Mouse (Mus musculus) common myeloid progenitor, adult 5-6 weeks (primary cell): ENCODE data around the gene Mamdc4. TPM values are rescaled to one million over a fixed set of nuclear protein-coding genes. Genes with fewer than 3 reads are reported as not detected.

ENCODE experiments used
- ATAC-seq: replicated peaks from 2 replicates; pipeline ENCODE4 v1.8.0; 2016; ENCODE audit warnings: low read depth, mild to moderate bottlenecking, moderate TSS enrichment, inconsistent platforms; ENCODE audit not compliant: poor library complexity, severe bottlenecking
- total RNA-seq: library from RNA; stranded (forward); fragments of 200-1000, 187-1606 nt; gene quantifications from 2 replicates; pipeline ENCODE4 v1.2.3, GENCODE M21; 2017

Gene Mamdc4
- total RNA-seq, 1 experiment from 2014 or later, result 3.4 TPM

- ATAC-seq, result no peak
These were observed 8.9 kb upstream of the Mamdc4 start for GRCm38 (mm10) chr2:25583571-25583970.

GRCm38 (mm10) chr2:25583120-25583481 lies 8.5 kb upstream of the Mamdc4 start:
- ATAC-seq, result no peak

GRCm38 (mm10) chr2:25582466-25583119 lies 7.9 kb upstream of the Mamdc4 start:
- ATAC-seq, result peak; percentile 40

GRCm38 (mm10) chr2:25581901-25582301 lies 7.3 kb upstream of the Mamdc4 start:
- 0 out of 2 replicates have a peak, but pooled peaks have one; percentile 9 for ATAC-seq

- ATAC-seq, result peak; percentile 73
These were observed 6.7 kb upstream of the Mamdc4 start, which contains the start of gene Ajm1 for GRCm38 (mm10) chr2:25581294-25581864. Gene Ajm1 (minus strand): TSS chr2:25581757.

- no peak for ATAC-seq
These were observed 6.0 kb upstream of the Mamdc4 start for GRCm38 (mm10) chr2:25580621-25581101.

GRCm38 (mm10) chr2:25579737-25580460 lies 5.3 kb upstream of the Mamdc4 start:
- ATAC-seq, result no peak

GRCm38 (mm10) chr2:25578796-25579736 lies 4.4 kb upstream of the Mamdc4 start:
- ATAC-seq, result no peak

GRCm38 (mm10) chr2:25577951-25578795 lies 3.5 kb upstream of the Mamdc4 start:
- no peak for ATAC-seq

GRCm38 (mm10) chr2:25576965-25577891 lies 2.6 kb upstream of the Mamdc4 start:
- ATAC-seq, result no peak

- no peak for ATAC-seq
These were observed 1.6 kb upstream of the Mamdc4 start for GRCm38 (mm10) chr2:25576028-25576850.

GRCm38 (mm10) chr2:25575432-25576027 lies 885 bp upstream of the Mamdc4 start:
- 0 out of 2 replicates have a peak, but pooled peaks have one; percentile 13 for ATAC-seq

- ATAC-seq, result no peak
These were observed 509 bp downstream of the Mamdc4 start for GRCm38 (mm10) chr2:25574136-25574535.

- no peak for ATAC-seq
These were observed 1.6 kb downstream of the Mamdc4 start for GRCm38 (mm10) chr2:25573068-25573467.

- no peak for ATAC-seq
These were observed 3.4 kb downstream of the Mamdc4 start for GRCm38 (mm10) chr2:25571221-25571620.

- ATAC-seq, result no peak
These were observed 5.3 kb downstream of the Mamdc4 start for GRCm38 (mm10) chr2:25569323-25569722.

GRCm38 (mm10) chr2:25568473-25569019 lies 6.1 kb downstream of the Mamdc4 start:
- no peak for ATAC-seq
